Mouse (Mus musculus) lung, postnatal 0 days (tissue): ENCODE measurements at regions not wholly inside any gene's neighbourhood (a gene's known extent, or its start where the extent isn't known, plus 50 kb on each side); places are given as distances from the start of the nearest gene placed in this dataset.

ENCODE experiments used
- CTCF ChIP-seq: IDR thresholded peaks from 2 replicates; pipeline ENCODE4 v1.5.1; 2016; ENCODE audit warnings: antibody characterized with exemption, mild to moderate bottlenecking
- EP300 ChIP-seq: IDR thresholded peaks from 2 replicates; pipeline ENCODE4 v1.6.1; 2016; ENCODE audit warnings: antibody characterized with exemption, mild to moderate bottlenecking, control low read depth

DNA sequence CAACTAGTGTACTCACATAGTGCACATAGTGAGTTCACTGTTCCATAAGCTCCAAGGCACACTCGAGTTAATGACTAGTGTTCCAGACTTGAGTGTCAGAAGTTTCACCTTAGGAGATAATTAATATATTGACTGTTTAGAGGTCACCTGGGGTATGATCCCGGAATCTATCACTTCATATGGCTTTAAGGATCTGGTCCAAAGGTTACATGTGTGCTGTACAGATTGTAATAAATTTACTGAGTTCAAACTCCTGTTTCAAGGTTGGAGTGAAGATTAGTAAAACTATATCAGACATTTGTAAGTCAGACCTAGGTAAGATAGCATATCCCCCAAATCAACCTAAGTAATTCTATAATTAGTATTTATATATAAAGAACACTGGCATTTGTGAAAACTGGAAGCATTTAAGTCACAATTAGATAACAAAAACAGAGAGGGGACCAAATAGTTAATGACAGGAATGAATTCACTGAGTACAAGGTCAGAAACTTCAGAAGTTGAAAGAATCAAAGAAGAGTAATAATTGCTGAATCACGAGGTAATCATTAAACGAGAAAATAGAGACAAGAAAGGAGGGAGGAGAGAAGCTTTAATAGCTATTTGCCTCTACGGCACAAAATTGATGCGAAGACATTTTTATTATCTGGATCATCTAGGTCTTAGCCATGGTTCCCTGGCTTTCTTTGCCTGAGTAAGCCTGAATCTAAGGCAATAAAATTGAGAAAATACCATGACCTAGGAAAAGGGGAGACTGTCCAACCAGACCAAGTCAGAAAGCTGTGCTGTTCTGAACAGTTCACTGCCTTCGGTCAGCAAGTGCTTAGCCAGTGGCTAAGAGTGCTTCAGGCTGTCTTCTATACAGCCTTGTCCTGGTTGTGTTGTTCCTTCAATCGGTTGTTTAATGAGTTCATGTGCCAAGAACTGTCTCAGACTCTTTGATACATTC lies 112.6 kb upstream of the Zfand5 start:
- TF ChIP-seq CTCF (no peak), EP300 (no peak)
